Mouse (Mus musculus) CD4-positive helper T cell, adult 2 months (primary cell): ENCODE measurements around the gene Ramp3.

ENCODE experiments used
- DNase-seq: peaks from one replicate; pipeline ENCODE4 v3.0.0-alpha.2; 2012; ENCODE audit warnings: low read depth, missing footprints, low spot score

Ramp3 gene

GRCm38 (mm10) chr11:6670826-6671225, 12.5 kb downstream of the Ramp3 start:
- DNase-seq = no peak

GRCm38 (mm10) chr11:6674701-6675100, 16.4 kb downstream of the Ramp3 start:
- DNase-seq = no peak

DNA sequence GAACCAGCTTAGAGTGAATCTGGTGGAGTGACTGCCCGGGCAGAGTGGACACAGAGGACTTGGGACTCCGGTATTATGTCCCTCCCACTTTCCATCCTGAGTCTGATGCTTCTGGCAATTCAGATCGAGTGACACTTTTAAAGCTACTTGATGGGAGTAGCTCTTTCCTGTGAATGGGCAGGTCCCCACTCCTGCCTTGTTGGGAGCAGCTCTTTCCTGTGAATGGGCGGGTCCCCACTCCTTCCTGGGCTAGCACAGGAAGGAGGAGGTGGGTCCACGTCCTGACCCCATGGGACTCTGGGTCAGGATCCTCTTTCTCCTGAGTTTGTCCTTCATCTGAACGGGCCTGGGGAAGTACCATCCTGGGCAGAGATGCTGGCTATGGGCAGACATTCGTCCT, 17.1 kb downstream of the Ramp3 start:
- no peak for DNase-seq

DNA sequence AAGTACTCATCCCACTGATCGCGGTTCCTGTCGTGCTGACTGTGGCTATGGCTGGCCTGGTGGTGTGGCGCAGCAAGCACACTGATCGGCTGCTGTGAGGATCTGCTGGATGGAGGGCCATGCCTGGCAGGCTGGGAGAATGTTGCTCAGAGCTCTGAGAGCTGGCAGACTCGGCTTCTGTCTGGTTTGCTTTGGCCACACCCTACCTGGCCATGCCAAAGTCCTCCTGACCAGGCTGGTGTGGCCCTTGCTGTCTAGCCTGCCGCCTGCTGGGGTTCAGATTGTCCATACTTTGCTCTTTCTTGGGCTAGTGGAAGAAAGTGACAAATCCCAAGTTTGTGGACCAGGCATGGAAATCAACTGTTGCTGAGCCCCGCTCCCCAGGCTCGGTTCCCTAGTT, 18.3 kb downstream of the Ramp3 start:
- DNase-seq = no peak

- no peak for DNase-seq
These were observed 19.2 kb downstream of the Ramp3 start for GRCm38 (mm10) chr11:6677530-6677929.

DNA sequence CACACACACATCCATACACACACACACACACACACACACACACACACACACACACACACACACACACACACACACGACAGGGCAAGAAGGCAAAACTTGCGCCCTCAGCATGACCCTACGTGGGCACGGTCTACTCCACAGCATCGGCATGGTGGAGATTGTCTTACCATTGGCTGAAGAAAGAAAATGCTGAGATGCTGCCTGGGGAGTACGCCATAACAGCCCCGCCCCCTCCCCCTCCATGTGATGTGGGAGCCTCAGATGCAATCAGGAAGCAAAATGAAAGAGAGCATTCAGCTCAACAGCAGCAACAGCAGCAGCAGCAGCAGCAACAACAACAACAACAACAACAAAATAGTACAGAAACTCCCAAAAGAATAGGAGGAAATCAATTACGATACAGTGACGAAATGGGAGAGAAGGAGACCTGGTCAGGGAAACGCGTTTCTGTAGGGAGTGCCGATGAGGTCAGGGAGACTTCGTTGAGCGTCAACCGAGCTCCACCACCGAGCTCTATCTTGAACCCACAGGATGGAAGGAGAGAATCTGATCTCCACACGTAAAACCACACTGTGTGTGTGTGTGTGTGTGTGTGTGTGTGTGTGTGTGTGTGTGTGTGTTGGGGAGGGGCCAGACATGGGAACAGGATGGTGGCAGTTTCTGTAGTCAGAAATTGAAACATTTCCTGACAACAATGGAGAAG, 21.5 kb downstream of the Ramp3 start:
- DNase-seq = peak; percentile 94

DNA sequence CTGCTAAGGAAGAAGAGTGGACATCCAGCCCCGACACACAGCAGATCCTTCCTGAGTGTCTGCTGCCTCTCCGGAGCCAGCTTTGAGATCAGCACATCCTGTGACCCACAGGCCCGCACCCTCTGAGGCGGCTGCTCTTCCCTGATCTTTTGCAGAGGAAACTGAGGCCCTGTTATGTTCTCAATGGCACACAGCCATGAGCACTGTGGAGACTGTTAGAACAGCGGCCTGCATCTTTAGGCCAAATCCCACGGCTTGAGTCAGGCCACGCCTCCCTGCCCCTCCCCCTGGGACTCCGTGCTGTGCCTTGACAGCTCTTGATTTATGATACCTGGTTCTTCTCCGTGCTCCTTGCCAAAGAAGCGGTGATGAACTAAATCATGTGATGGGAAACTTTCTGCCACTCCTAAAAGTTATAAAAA, 22.1 kb downstream of the Ramp3 start:
- peak; percentile 78 for DNase-seq

GRCm38 (mm10) chr11:6684741-6685140, 26.4 kb downstream of the Ramp3 start:
- DNase-seq = no peak

GRCm38 (mm10) chr11:6688888-6689287, 30.6 kb downstream of the Ramp3 start:
- DNase-seq = no peak

DNA sequence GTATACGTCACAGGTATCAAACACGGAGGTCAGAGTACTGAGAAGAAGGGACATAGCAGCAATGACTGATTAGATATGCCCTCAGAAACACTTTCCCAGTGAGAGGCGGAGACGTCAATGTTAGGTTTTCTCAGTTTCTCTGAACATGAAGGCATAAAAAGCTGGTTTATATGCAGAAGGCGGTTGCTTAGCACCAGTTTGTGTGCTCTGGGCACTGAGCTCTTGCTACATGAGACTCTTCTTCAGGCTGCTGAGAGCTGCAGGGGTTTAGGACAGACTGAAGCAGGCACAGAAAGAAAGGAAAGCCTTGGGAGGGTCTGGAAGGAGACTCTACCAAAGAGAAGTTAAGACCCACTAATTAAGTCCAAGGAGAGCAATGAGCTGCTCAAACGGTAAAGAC, 34.0 kb downstream of the Ramp3 start:
- no peak for DNase-seq

DNA sequence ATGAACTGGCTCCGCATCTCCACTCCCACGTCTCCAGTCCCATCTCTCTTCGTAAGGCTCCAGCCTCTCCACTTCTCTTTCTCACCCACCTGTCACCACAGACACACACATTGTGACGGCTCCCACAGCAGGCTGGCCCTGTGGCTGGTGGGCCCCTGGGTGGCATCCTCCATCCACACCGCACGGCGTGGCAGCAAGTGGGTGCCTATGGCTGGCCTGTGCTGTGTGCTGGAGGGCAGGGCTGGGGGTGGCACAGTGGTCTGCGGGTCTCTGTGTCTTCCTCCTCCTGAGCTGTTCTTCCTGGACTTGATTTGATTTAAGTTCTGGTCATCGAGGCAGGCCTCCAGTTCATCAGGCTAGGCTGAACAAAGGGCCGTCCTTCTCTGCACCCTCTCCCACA, 35.8 kb downstream of the Ramp3 start:
- DNase-seq = no peak

- DNase-seq = peak; percentile 94
These were observed 36.9 kb downstream of the Ramp3 start for GRCm38 (mm10) chr11:6695176-6695575.

GRCm38 (mm10) chr11:6696551-6696950, 38.2 kb downstream of the Ramp3 start:
- peak; percentile 52 for DNase-seq

GRCm38 (mm10) chr11:6697751-6698150, 39.4 kb downstream of the Ramp3 start:
- DNase-seq = no peak

DNA sequence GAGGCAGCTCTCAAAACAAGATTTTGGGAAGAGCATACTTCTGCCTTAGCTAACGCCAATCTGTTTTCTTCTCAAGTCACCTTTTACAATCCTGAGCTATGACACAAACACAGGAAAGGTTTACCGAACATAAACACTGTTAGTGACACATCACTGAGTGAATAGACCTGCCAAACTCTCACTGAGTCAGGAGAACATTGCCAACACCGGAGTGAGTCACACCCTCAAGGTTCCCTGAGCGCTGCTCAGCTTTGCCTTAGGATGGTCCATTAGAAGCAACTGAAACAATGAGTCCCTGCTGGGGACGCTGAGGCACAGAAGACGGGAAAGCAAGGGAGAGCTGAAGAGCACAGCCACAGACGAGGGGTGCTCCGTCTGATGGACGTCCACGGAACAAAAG, 40.0 kb downstream of the Ramp3 start:
- no peak for DNase-seq

GRCm38 (mm10) chr11:6702258-6702657, 43.9 kb downstream of the Ramp3 start:
- no peak for DNase-seq

DNA sequence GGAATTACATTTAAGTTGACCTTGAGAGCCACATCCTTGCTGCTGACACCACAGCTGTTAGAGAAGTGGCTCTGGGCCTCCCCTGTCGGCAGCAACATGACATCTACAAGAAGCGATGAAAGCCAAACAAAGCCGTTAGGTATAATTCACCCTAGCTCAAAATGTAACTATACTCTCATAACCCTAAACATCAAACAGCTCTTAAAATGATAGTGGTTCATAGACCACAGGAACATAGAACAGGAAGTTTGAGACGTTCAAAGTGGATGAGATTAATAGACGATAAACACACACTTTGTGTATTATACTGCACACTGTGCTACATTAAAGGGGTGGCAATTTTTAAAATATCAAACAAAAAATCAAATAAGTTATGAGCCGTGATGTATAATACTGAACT, 46.5 kb downstream of the Ramp3 start:
- peak; percentile 86 for DNase-seq

DNA sequence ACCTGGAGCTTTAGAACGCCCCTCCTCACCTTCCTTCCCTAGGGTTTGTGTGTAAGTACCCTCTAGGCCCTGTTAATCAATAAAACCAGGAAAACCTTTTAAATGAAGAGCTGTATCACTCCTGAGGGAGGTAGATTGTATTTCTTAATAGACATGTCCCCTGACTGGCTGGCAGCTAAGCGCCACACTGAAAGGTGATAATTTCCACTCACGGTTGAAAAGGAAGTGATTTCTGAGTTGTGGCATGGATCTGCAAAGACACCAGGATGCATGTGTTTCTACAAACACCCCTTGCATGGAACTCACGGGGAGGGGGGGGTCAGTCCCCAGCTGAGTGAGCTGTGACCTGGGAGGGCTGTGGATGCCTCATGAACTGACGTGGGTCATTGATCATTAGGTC, 47.2 kb downstream of the Ramp3 start:
- peak; percentile 64 for DNase-seq

GRCm38 (mm10) chr11:6706796-6707195, 48.5 kb downstream of the Ramp3 start:
- DNase-seq = peak; percentile 82

DNA sequence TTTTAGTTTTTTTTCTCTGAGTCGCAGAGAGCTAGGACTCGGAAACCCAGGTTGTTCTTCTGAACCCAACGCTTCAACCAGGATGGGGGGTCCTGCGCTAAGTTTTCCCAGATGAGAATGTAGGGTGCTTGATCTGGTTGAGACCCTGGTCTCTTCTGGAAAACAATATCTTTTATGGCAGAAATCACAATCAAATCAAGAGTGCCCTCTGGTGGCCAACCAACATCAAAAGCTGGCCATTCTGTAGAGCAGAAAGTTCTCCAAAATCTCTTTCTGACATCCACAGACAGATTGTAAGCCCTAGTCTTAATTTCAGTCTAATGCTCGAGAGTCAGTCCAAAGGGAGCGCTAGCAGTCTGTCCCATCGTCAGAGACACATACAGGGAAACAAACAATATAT, 50.1 kb downstream of the Ramp3 start:
- DNase-seq = no peak

GRCm38 (mm10) chr11:6710409-6710808, 52.1 kb downstream of the Ramp3 start:
- peak; percentile 28 for DNase-seq

DNA sequence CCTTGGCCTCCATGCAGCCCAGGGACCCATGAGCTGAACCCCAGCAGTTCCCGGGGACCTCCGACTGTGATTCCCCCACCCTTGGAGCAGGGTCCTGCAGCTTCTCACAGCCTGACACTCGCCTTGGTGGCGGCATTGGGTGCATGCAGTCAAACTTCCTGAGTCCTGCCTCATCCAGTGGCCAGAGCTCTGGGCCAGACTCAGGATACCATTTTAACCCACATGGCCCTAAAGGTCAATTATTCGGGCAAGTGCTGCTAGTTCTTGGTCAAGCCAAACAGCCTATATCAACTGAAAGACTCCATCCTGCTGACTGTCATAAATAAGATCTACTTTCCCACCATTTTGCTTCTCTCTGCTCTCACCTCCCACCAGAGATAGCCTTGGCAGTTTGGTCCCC, 62.4 kb downstream of the Ramp3 start:
- DNase-seq = no peak

DNA sequence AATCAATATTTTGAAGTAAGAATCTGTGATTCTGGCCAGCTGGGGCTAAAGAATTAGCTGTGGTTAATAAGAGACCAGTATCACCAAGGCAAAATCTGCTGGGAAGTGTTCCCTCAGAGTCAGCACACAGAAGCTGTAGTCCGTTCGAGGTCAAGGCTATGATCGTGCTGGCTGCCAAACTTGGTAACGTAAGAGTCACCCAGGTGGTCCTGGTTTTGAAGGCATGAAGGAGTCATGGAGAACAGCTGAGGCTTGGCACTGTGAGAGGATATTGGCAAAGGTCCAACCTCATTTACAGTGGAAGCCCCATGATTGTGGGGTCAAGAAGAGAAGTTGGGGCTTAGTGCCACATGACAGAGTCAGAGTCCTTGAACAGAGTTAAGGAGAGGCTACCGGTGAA, 68.6 kb downstream of the Ramp3 start:
- DNase-seq = no peak
